Mouse (Mus musculus): ENCODE data around the gene Plod2. TPM values are rescaled to one million over a fixed set of nuclear protein-coding genes. Genes with fewer than 3 reads are reported as not detected.

Plod2 gene
- total RNA-seq, 1 experiment, result 97.7 TPM

DNA sequence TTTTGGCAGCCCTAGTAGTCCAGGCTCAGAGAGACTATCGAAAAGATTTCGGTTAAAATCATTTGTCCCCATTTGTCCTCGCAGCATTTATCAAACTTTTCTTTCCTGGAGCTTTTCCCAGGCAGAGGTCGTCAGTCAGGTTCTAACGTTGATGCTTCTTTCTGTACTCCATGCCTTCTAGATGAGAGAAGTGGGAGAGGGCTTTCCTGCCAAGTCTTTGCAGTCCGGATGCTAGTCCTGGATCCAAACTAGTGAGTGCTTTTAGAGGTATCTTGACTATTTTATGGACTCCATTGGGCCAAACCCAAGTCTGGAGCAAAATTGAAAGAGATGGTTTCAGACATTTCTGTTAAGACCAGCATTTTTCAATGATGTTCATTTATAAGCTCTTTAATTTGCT, 3.0 kb downstream of the Plod2 start:
- Histone ChIP-seq H3K4me1 (ENCODE audit: control insufficient read depth in 2 of 2, insufficient read depth in 2 of 2, low read length in 2 of 2, poor library complexity in 1 of 2) (no peaks in the 10 kb centered on the region; a peak in 2 of 4 replicates), H3K36me3 (ENCODE audit: control insufficient read depth, insufficient read depth, low read length, poor library complexity, severe bottlenecking) (no peaks in the 10 kb centered on the region), H3K9ac (ENCODE audit: insufficient read depth, low read depth, low read length, poor library complexity, severe bottlenecking) (no peak overlapping the region), H3K27ac (ENCODE audit: insufficient read depth, low read depth, low read length, poor library complexity, severe bottlenecking) (no peak overlapping the region), H3K4me3 (ENCODE audit: insufficient read depth in 1 of 2, low read depth in 1 of 2, low read length in 2 of 2, poor library complexity in 1 of 2, severe bottlenecking in 1 of 2) (no peak overlapping the region), H3K9me3 (ENCODE audit: control insufficient read depth, insufficient read depth, low read depth, low read length) (no peaks in the 10 kb centered on the region)
- DNase-seq (ENCODE audit: low read depth, low spot score), result no peak
- TF ChIP-seq MAFK (IDR thresholded peaks at IDR 0.05; ENCODE audit: insufficient read depth, low read depth, low read length) (no peak), HCFC1 (IDR thresholded peaks at IDR 0.05; ENCODE audit: borderline replicate concordance, insufficient read depth, low read length) (no peak), ZNF384 (IDR thresholded peaks at IDR 0.05; ENCODE audit: low read depth, low read length) (no peak), CHD2 (IDR thresholded peaks at IDR 0.05; ENCODE audit: low read depth, low read length) (no peak), ZC3H11A (IDR thresholded peaks at IDR 0.05; ENCODE audit: borderline replicate concordance, low read depth, low read length) (no peak)
- in situ Hi-C loops (cut with MboI; ENCODE audit: low sequenced_read_pairs in 2 of 2, unreplicated experiment in 2 of 2), result no loop called here

DNA sequence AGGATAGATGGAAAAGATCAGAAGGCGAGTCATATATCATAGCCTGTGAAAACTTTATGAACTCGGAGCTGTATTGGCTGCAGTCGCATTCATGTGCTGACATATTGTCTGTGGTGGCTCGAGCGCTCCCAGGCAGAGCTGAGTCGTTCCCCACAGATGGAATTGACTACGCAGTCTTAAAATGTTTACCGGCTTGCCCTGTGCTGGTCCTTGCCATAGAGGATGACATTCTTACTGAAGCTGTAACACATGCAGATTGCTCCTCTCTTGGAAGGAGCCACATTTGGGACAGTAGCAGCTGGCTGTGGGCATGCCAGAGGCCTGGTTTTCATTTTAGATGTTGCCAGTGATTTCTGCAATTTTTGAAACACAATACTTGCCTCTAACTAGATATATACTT, 4.4 kb downstream of the Plod2 start:
- TF ChIP-seq HCFC1 (IDR thresholded peaks at IDR 0.05; ENCODE audit: borderline replicate concordance, insufficient read depth, low read length), result no peak
- no peak for TF ChIP-seq CHD2 (IDR thresholded peaks at IDR 0.05; ENCODE audit: low read depth, low read length)
- TF ChIP-seq ZNF384 (IDR thresholded peaks at IDR 0.05; ENCODE audit: low read depth, low read length), result no peak
- no peak for TF ChIP-seq ZC3H11A (IDR thresholded peaks at IDR 0.05; ENCODE audit: borderline replicate concordance, low read depth, low read length)
- TF ChIP-seq MAFK (IDR thresholded peaks at IDR 0.05; ENCODE audit: insufficient read depth, low read depth, low read length), result no peak
- in situ Hi-C loops (cut with MboI; ENCODE audit: low sequenced_read_pairs in 2 of 2, unreplicated experiment in 2 of 2), result no loop called here
- no peak overlapping the region for H3K9ac ChIP-seq (ENCODE audit: insufficient read depth, low read depth, low read length, poor library complexity, severe bottlenecking)
- H3K36me3 ChIP-seq (ENCODE audit: control insufficient read depth, insufficient read depth, low read length, poor library complexity, severe bottlenecking), result no peaks in the 10 kb centered on the region
- no peaks in the 10 kb centered on the region; a peak in 2 of 4 replicates for H3K4me1 ChIP-seq (ENCODE audit: control insufficient read depth in 2 of 2, insufficient read depth in 2 of 2, low read length in 2 of 2, poor library complexity in 1 of 2)
- no peaks in the 10 kb centered on the region for H3K9me3 ChIP-seq (ENCODE audit: control insufficient read depth, insufficient read depth, low read depth, low read length)
- DNase-seq (ENCODE audit: low read depth, low spot score), result no peak
- H3K27ac ChIP-seq (ENCODE audit: insufficient read depth, low read depth, low read length, poor library complexity, severe bottlenecking), result no peak overlapping the region
- no peak overlapping the region for H3K4me3 ChIP-seq (ENCODE audit: insufficient read depth in 1 of 2, low read depth in 1 of 2, low read length in 2 of 2, poor library complexity in 1 of 2, severe bottlenecking in 1 of 2)

DNA sequence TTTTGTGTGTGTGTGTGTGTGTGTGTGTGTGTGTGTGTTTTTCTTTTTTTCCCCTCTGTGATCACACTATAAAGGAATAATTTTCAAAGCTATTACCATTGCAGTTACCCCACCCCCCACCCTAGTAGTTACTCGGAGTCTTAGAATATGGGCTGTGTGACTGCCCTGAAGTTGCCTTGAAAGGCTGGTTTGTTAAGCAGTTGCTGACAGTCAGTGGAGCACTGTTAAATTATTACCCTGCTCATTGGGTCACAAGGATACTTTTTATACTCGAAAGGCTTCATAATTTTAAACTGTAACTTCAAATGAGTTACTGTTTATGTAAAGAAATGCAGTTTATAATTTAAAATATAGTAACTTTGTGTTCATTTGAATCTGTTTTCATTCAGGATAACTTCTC, 5.1 kb downstream of the Plod2 start:
- no peaks in the 10 kb centered on the region for H3K36me3 ChIP-seq (ENCODE audit: control insufficient read depth, insufficient read depth, low read length, poor library complexity, severe bottlenecking)
- H3K27ac ChIP-seq (ENCODE audit: insufficient read depth, low read depth, low read length, poor library complexity, severe bottlenecking), result no peak overlapping the region
- DNase-seq (ENCODE audit: low read depth, low spot score), result no peak
- no peak overlapping the region for H3K9ac ChIP-seq (ENCODE audit: insufficient read depth, low read depth, low read length, poor library complexity, severe bottlenecking)
- no peaks in the 10 kb centered on the region; a peak in 2 of 4 replicates for H3K4me1 ChIP-seq (ENCODE audit: control insufficient read depth in 2 of 2, insufficient read depth in 2 of 2, low read length in 2 of 2, poor library complexity in 1 of 2)
- in situ Hi-C loops (cut with MboI; ENCODE audit: low sequenced_read_pairs in 2 of 2, unreplicated experiment in 2 of 2), result no loop called here
- no peaks in the 10 kb centered on the region for H3K9me3 ChIP-seq (ENCODE audit: control insufficient read depth, insufficient read depth, low read depth, low read length)
- H3K4me3 ChIP-seq (ENCODE audit: insufficient read depth in 1 of 2, low read depth in 1 of 2, low read length in 2 of 2, poor library complexity in 1 of 2, severe bottlenecking in 1 of 2), result no peak overlapping the region
- TF ChIP-seq ZC3H11A (IDR thresholded peaks at IDR 0.05; ENCODE audit: borderline replicate concordance, low read depth, low read length) (no peak), HCFC1 (IDR thresholded peaks at IDR 0.05; ENCODE audit: borderline replicate concordance, insufficient read depth, low read length) (no peak), MAFK (IDR thresholded peaks at IDR 0.05; ENCODE audit: insufficient read depth, low read depth, low read length) (no peak), CHD2 (IDR thresholded peaks at IDR 0.05; ENCODE audit: low read depth, low read length) (no peak), ZNF384 (IDR thresholded peaks at IDR 0.05; ENCODE audit: low read depth, low read length) (no peak)

DNA sequence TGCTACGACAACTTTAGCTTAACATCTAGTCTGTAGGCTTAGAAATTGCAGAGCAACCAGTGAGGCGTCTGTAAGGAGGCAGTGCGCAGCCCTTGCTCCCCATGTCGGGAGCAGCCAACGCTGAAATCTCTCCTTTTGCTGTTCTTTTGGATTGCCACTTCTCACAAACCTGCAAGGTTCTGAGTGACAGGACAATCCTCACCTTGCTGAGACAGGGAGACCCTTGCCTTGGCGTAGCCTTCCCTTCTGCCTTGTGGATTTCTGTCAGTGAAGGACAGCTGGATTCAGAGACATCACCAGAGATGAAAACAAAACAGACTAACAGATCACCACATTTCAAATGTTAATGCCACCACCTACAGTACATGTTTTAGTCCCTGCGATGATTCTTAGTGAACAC, 5.8 kb downstream of the Plod2 start:
- H3K36me3 ChIP-seq (ENCODE audit: control insufficient read depth, insufficient read depth, low read length, poor library complexity, severe bottlenecking), result no peaks in the 10 kb centered on the region
- H3K27ac ChIP-seq (ENCODE audit: insufficient read depth, low read depth, low read length, poor library complexity, severe bottlenecking), result no peak overlapping the region
- DNase-seq (ENCODE audit: low read depth, low spot score), result no peak
- no peak overlapping the region for H3K4me3 ChIP-seq (ENCODE audit: insufficient read depth in 1 of 2, low read depth in 1 of 2, low read length in 2 of 2, poor library complexity in 1 of 2, severe bottlenecking in 1 of 2)
- in situ Hi-C loops (cut with MboI; ENCODE audit: low sequenced_read_pairs in 2 of 2, unreplicated experiment in 2 of 2), result no loop called here
- TF ChIP-seq ZNF384 (IDR thresholded peaks at IDR 0.05; ENCODE audit: low read depth, low read length) (no peak), HCFC1 (IDR thresholded peaks at IDR 0.05; ENCODE audit: borderline replicate concordance, insufficient read depth, low read length) (no peak), CHD2 (IDR thresholded peaks at IDR 0.05; ENCODE audit: low read depth, low read length) (no peak), ZC3H11A (IDR thresholded peaks at IDR 0.05; ENCODE audit: borderline replicate concordance, low read depth, low read length) (no peak), MAFK (IDR thresholded peaks at IDR 0.05; ENCODE audit: insufficient read depth, low read depth, low read length) (no peak)
- no peak overlapping the region for H3K9ac ChIP-seq (ENCODE audit: insufficient read depth, low read depth, low read length, poor library complexity, severe bottlenecking)
- H3K4me1 ChIP-seq (ENCODE audit: control insufficient read depth in 2 of 2, insufficient read depth in 2 of 2, low read length in 2 of 2, poor library complexity in 1 of 2), result no peaks in the 10 kb centered on the region; a peak in 2 of 4 replicates
- H3K9me3 ChIP-seq (ENCODE audit: control insufficient read depth, insufficient read depth, low read depth, low read length), result no peaks in the 10 kb centered on the region

DNA sequence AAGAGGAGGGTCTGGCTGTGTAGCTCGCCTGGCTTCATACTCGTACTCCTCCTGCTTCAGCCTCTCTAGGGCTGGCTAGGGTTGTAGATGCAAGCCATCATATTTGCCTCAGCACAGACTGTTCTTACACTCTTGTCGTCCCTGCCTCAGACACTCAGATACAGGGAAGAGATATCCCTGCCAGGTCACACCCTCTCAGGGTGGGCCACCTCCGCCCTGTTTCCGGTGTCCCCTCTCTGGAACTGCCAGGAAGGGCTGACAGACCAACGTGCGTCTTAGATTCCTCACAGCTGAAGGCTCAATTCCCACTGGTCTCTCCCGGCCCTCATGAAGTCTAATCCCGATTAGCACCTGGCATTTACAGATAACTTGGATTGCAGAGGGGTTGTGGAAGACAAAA, 6.6 kb downstream of the Plod2 start:
- Histone ChIP-seq H3K9me3 (ENCODE audit: control insufficient read depth, insufficient read depth, low read depth, low read length) (no peaks in the 10 kb centered on the region), H3K4me3 (ENCODE audit: insufficient read depth in 1 of 2, low read depth in 1 of 2, low read length in 2 of 2, poor library complexity in 1 of 2, severe bottlenecking in 1 of 2) (no peak overlapping the region), H3K36me3 (ENCODE audit: control insufficient read depth, insufficient read depth, low read length, poor library complexity, severe bottlenecking) (no peaks in the 10 kb centered on the region), H3K9ac (ENCODE audit: insufficient read depth, low read depth, low read length, poor library complexity, severe bottlenecking) (no peak overlapping the region), H3K4me1 (ENCODE audit: control insufficient read depth in 2 of 2, insufficient read depth in 2 of 2, low read length in 2 of 2, poor library complexity in 1 of 2) (no peaks in the 10 kb centered on the region; a peak in 2 of 4 replicates), H3K27ac (ENCODE audit: insufficient read depth, low read depth, low read length, poor library complexity, severe bottlenecking) (no peak overlapping the region)
- in situ Hi-C loops (cut with MboI; ENCODE audit: low sequenced_read_pairs in 2 of 2, unreplicated experiment in 2 of 2), result no loop called here
- no peak for DNase-seq (ENCODE audit: low read depth, low spot score)
- no peak for TF ChIP-seq MAFK (IDR thresholded peaks at IDR 0.05; ENCODE audit: insufficient read depth, low read depth, low read length)
- no peak for TF ChIP-seq HCFC1 (IDR thresholded peaks at IDR 0.05; ENCODE audit: borderline replicate concordance, insufficient read depth, low read length)
